Mouse (Mus musculus) heart, embryonic 11.5 days (tissue): Measurements from ENCODE around the gene Faf1. TPM values are rescaled to one million over a fixed set of nuclear protein-coding genes. Genes with fewer than 3 reads are reported as not detected.
A peak's percentile ranks its signal among the peaks of the same experiment; 100 is the strongest.

ENCODE experiments used
- ATAC-seq: fragments of 200-750 bp; cut with Nextera tagmentation; replicated peaks from 2 replicates; pipeline ENCODE4 v1.8.0; 2017; ENCODE audit warnings: moderate library complexity; ENCODE audit not compliant: insufficient number of reproducible peaks, low FRiP score, low TSS enrichment
- H3K27ac ChIP-seq: fragments of 300-500 bp; sonication (generic); 2 replicates; pipeline ENCODE4 v1.5.1; 2014; ENCODE audit warnings: mild to moderate bottlenecking, low read depth, low read length
- H3K27me3 ChIP-seq: fragments of 300-500 bp; sonication (generic); 2 replicates; pipeline ENCODE4 v1.6.1; 2014; ENCODE audit warnings: mild to moderate bottlenecking, low read length, mixed read lengths; ENCODE audit not compliant: control insufficient read depth, insufficient read depth
- H3K36me3 ChIP-seq: fragments of 300-500 bp; sonication (generic); 2 replicates; pipeline ENCODE4 v1.6.1; 2014; ENCODE audit warnings: mild to moderate bottlenecking, low read length, moderate library complexity, mixed read lengths; ENCODE audit not compliant: control insufficient read depth, insufficient read depth
- H3K4me1 ChIP-seq: fragments of 300-500 bp; sonication (generic); 2 replicates; pipeline ENCODE4 v1.6.1; 2014; ENCODE audit warnings: low read length; ENCODE audit not compliant: control insufficient read depth, insufficient read depth
- H3K4me2 ChIP-seq: fragments of 300-500 bp; sonication (generic); 2 replicates; pipeline ENCODE4 v1.6.1; 2014; ENCODE audit warnings: mild to moderate bottlenecking, moderate library complexity
- H3K4me3 ChIP-seq: fragments of 300-500 bp; sonication (generic); 2 replicates; pipeline ENCODE4 v1.5.1; 2014; ENCODE audit warnings: low read depth, low read length
- H3K9ac ChIP-seq: fragments of 300-500 bp; sonication (generic); 2 replicates; pipeline ENCODE4 v1.6.1; 2014; ENCODE audit warnings: mild to moderate bottlenecking, low read depth, low read length, moderate library complexity
- H3K9me3 ChIP-seq: fragments of 300-500 bp; sonication (generic); replicated peaks from 2 replicates; pipeline ENCODE4 v1.6.1; 2016; ENCODE audit warnings: low read length; ENCODE audit not compliant: control insufficient read depth
- WGBS: fragments of 180-500 bp; shearing (Covaris S2); extraction: QIAGEN DNeasy Blood & Tissue Kit; methylation state at CpG from one replicate; pipeline ENCODE4 v1.1.7; 2014; ENCODE audit not compliant: insufficient replicate concordance; 5-methylcytosine and 5-hydroxymethylcytosine counted together
- polyA plus RNA-seq: library from polyadenylated mRNA; unstranded; fragments of >200 nt; fragmentation: Nextera tagmentation; extraction: Ambion mirVana; gene quantifications from 2 replicates; pipeline ENCODE4 v1.2.1, GENCODE M21; 2014

Gene Faf1
- polyA plus RNA-seq, 1 experiment from 2014 or later = 25.3 TPM

DNA sequence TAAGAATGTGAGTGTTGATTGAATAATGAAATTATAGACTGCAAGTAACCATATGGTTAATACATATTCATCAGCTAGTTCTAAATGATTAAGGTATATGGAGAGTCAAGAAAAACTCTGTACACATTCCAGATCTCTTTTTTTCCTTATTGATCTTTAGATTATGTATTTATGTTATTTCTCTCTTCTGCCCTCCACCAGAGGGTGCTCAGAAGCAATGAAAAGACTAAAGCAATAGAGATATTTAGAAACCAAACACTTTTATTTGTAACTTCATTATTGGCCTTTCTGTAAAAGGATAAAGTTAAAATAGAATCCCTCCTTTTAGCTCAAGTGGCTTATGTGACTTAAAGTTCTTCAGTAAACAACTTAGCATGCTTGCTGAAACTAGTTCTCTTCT, 143.1 kb downstream of the Faf1 start:
- H3K27me3 ChIP-seq = no peaks in the 10 kb centered on the region
- no peak overlapping the region for H3K4me2 ChIP-seq
- H3K9me3 ChIP-seq = no peaks in the 10 kb centered on the region
- no peak overlapping the region for H3K4me3 ChIP-seq
- H3K9ac ChIP-seq = no peak overlapping the region
- H3K4me1 ChIP-seq = no peaks in the 10 kb centered on the region
- no peak for ATAC-seq
- no peaks in the 10 kb centered on the region for H3K36me3 ChIP-seq
- no peak overlapping the region for H3K27ac ChIP-seq

DNA sequence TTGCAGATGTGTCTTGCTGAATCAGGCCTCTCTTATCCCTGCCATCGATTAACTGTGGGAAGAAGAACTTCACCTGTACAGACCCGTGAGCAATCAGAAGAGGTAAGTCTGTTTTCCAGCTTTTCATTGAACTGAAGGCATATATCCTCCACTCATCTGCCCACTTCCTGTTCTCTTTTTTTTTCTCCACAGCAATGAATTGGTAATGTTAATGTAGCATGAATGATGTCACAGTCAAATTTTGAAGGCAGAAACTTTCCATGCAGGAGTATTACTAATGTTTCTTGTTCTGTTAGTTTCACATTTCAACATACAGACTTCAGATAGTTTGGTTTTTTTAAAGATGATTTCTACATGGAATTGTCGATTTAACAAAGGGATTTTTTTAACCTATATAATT, 153.4 kb downstream of the Faf1 start:
- ATAC-seq = no peak
- no peak overlapping the region for H3K27ac ChIP-seq
- no peak overlapping the region for H3K4me3 ChIP-seq
- no peaks in the 10 kb centered on the region for H3K27me3 ChIP-seq
- no peaks in the 10 kb centered on the region for H3K4me1 ChIP-seq
- H3K9me3 ChIP-seq = no peaks in the 10 kb centered on the region
- no peaks in the 10 kb centered on the region for H3K36me3 ChIP-seq
- no peak overlapping the region for H3K4me2 ChIP-seq
- H3K9ac ChIP-seq = no peak overlapping the region
- WGBS = 90% methylated on average over 3 of the region's 3 CpGs

DNA sequence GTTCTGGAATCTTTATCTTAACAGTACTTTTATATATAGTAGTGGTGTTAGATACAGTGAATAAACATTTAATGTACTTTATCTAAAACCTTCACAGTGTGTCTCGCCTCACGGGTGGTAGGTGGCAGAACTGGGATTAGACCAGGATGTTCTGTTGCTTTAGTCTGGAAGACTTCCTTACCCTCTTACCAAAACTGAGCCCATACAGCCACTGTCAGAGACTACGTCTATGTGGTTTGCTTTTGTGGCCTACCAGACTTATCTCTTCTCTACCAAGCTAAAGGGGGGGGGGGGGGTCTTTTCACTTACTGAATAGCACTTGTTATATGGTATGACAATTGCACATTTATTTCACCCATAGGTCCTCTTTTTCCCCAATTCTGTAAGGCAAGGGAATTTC, 181.5 kb downstream of the Faf1 start:
- Histone ChIP-seq H3K4me3 (no peak overlapping the region), H3K27me3 (no peaks in the 10 kb centered on the region), H3K36me3 (no peaks in the 10 kb centered on the region), H3K9me3 (no peaks in the 10 kb centered on the region), H3K4me2 (no peak overlapping the region), H3K4me1 (peaks cover 11% of the 10 kb centered on the region), H3K9ac (no peak overlapping the region), H3K27ac (no peak overlapping the region)
- 64% methylated on average over 3 of the region's 3 CpGs for WGBS
- ATAC-seq = no peak

DNA sequence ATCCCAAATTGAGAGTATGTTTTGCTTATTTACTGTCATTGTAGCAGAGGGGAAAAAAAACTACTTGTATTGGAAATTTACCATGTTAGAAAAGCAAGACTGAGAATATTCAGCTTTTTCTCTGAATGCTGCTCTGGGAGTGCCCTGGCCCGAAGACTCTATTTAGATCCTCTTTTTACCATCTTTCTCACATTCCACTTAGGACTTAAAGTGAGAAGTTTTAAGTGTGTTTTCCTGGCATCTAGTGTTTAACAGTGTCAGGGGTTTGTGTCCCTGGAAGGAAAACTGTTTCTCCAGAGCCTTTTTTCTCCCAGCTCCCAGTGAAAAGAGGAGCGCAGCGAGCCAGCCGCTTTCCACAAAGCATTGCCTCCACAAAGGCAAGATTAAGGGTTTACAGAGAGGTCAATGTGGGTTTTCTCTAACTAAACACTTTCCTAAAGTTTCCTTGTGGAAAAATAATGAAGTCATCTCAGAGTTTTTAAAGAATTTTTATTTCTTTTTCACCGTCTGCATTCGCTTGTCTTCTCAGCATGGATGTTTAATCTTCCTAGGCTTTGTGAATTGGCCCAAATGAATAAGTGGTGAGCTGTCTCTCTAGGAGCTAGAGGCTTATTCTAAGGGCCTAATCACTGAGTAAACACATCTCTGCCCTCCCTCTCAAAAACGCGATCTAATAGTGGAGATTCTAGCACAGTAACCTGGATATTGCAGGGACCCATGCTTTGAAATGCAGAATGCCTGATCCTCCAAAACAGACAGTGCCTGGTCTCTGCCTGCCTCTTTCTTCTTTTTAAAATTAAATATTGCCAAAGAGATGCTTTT, 182.4 kb downstream of the Faf1 start:
- H3K27ac ChIP-seq = peak overlapping the region; percentile 60
- 51% methylated on average over 8 of the region's 8 CpGs for WGBS
- H3K4me2 ChIP-seq = no peak overlapping the region
- H3K36me3 ChIP-seq = no peaks in the 10 kb centered on the region
- peaks cover 11% of the 10 kb centered on the region for H3K4me1 ChIP-seq
- no peaks in the 10 kb centered on the region for H3K9me3 ChIP-seq
- H3K27me3 ChIP-seq = no peaks in the 10 kb centered on the region
- no peak for ATAC-seq
- H3K9ac ChIP-seq = no peak overlapping the region
- no peak overlapping the region for H3K4me3 ChIP-seq

DNA sequence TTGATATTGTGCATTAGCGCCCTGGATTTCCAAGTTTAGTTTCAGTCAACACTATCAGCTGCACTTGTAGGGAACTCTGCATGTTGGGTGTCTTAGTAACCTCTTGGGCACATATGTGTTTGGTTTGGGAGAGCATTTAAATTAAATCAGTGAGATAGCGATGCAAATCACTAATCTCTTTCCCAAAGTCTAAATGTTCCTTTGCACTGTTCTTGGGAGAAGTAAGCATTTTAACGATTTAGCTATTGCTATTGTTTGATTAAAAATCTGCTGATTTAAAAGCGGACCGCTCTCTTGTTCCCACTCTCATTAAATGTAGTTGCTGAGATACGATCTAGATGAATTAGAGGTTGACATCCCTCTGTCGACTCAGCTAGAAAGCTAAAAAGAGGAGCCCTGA, 183.0 kb downstream of the Faf1 start:
- H3K4me1 ChIP-seq = peaks cover 11% of the 10 kb centered on the region
- no peak for ATAC-seq
- H3K9ac ChIP-seq = no peak overlapping the region
- no peak overlapping the region for H3K4me3 ChIP-seq
- no peaks in the 10 kb centered on the region for H3K27me3 ChIP-seq
- no peak overlapping the region for H3K4me2 ChIP-seq
- peak overlapping the region; percentile 35; the same call in 1 of the 2 replicates for H3K27ac ChIP-seq
- no peaks in the 10 kb centered on the region for H3K36me3 ChIP-seq
- 67% methylated on average over 7 of the region's 7 CpGs for WGBS
- H3K9me3 ChIP-seq = no peaks in the 10 kb centered on the region

DNA sequence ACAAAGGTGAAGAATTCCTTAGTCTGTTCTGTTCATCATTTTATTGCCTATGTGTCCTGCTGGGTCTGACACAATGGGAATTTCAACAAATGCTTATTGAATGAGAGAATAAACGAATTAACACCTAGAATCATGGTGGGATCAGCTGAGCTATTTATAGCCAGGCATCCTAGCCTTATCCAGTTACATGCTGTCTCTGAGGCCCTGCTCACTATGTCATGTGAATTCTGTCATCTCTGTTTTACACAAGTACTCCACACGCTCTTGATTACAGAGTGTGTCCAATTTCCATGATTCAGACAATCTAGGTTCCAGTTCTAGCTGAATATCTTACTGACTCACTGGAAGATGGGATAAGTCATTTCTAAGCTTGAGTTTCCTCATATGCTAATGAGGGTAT, 183.9 kb downstream of the Faf1 start:
- H3K27ac ChIP-seq = peak overlapping the region; percentile 35; the same call in 1 of the 2 replicates
- 43% methylated on average over 2 of the region's 2 CpGs for WGBS
- ATAC-seq = no peak

DNA sequence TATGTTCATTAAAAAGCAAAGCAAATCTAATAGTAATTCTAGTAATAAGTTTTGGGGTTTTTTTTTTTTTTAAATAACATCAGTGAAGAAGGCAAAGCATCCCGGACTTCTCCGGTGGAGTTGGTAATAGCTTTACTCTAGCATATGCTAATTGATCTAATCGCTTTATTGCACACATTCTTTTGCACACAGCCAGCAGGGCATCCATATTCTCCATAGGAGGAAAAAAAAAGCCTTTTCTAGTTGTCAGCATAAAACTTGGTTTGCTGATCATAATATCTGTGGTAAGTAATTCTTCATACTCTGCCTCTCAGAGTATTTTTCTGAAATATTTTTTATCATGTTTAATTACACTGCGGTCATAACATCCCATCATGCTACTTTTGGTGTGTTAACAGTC, 185.9 kb downstream of the Faf1 start:
- no peaks in the 10 kb centered on the region for H3K36me3 ChIP-seq
- H3K27ac ChIP-seq = no peak overlapping the region
- no peak overlapping the region for H3K4me3 ChIP-seq
- H3K4me1 ChIP-seq = peaks cover 11% of the 10 kb centered on the region
- no peaks in the 10 kb centered on the region for H3K27me3 ChIP-seq
- H3K9ac ChIP-seq = no peak overlapping the region
- no peak for ATAC-seq
- no peaks in the 10 kb centered on the region for H3K9me3 ChIP-seq
- 95% methylated on average over 4 of the region's 4 CpGs for WGBS
- H3K4me2 ChIP-seq = no peak overlapping the region

More for the DNA sequence above, 183.9 kb downstream of the Faf1 start:
- Histone ChIP-seq H3K4me3 (no peak overlapping the region), H3K36me3 (no peaks in the 10 kb centered on the region), H3K4me2 (no peak overlapping the region), H3K27me3 (no peaks in the 10 kb centered on the region), H3K9ac (no peak overlapping the region), H3K4me1 (peaks cover 11% of the 10 kb centered on the region), H3K9me3 (no peaks in the 10 kb centered on the region)

DNA sequence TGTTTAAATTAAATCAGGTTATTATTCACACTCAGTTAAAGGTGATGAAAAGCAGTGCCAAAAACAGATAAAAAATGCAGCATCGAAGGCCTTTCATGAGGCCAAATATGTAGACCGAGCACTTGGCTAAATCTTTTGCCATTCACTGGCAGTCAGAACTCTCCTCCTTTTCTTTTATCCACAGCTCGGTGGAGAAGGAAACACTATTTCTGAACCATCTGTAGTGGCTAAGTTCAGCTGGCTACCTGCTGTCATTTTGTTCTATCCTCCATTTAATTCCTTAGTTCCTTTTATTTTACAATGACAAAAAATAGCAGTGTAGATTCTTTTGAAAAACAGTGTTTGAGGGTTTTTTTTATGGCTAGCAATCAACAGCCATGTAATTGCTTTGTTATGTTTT, 186.6 kb downstream of the Faf1 start:
- H3K27me3 ChIP-seq = no peaks in the 10 kb centered on the region
- no peak overlapping the region for H3K9ac ChIP-seq
- H3K4me1 ChIP-seq = peaks cover 11% of the 10 kb centered on the region
- H3K4me2 ChIP-seq = no peak overlapping the region
- WGBS = 82% methylated on average over 3 of the region's 3 CpGs
- no peaks in the 10 kb centered on the region for H3K9me3 ChIP-seq
- H3K27ac ChIP-seq = no peak overlapping the region
- H3K4me3 ChIP-seq = no peak overlapping the region
- H3K36me3 ChIP-seq = no peaks in the 10 kb centered on the region
- ATAC-seq = no peak

DNA sequence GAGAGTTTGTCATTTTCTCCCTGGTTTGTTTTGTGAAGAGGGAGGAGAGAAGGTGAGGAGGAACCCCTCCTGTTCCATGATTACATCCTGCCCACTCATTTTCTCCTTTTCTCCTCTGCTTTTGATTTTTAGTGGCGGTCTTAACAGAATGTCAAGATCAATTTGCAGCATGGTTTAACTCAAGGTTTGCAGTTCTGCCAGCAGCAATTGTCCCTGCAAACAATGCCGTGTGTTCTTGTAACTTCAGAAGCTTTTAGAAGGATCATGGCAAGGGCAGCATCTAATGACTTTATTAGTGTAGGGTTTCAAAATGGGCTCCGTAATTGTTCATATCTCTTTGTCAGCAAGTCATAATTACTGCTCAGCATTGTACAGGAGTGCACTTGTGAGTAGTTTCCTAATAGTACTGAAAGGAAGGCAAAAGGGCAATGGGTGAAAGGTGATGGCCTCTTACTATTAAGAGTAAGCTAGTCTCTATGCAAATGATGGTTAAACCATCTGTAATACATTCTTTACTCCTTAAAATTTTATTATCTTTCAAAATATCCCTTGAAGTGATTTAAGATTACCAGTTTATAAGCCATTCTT, 192.6 kb downstream of the Faf1 start:
- H3K9me3 ChIP-seq = no peaks in the 10 kb centered on the region
- H3K4me2 ChIP-seq = no peak overlapping the region
- no peaks in the 10 kb centered on the region for H3K27me3 ChIP-seq
- no peak overlapping the region for H3K27ac ChIP-seq
- 83% methylated on average over 3 of the region's 3 CpGs for WGBS
- no peak for ATAC-seq
- H3K4me3 ChIP-seq = no peak overlapping the region
- H3K4me1 ChIP-seq = no peaks in the 10 kb centered on the region
- no peak overlapping the region for H3K9ac ChIP-seq
- H3K36me3 ChIP-seq = no peaks in the 10 kb centered on the region
